Mouse (Mus musculus): Measurements from ENCODE around the gene Dhps.

DNA sequence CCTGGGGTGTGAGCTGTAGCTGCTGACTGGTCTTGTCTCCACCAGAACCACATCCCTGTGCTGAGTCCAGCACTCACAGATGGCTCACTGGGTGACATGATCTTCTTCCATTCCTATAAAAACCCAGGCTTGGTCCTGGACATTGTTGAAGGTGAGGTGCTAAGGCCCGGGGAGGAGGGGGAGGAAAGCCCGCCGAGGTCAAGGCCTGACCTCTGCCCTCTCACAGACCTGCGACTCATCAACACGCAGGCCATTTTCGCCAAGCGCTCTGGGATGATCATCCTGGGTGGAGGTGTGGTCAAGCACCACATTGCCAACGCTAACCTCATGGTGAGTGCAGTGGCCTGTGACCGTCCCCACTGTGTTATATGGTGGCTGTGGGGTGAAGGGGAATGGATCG, 2.6 kb downstream of the Dhps start:
- TF ChIP-seq EP300 (IDR thresholded peaks at IDR 0.05; ENCODE audit: low read length) (no peak), CTCF (conservative IDR thresholded peaks at IDR 0.05 in 1 of 2, IDR thresholded peaks at IDR 0.05 in 1 of 2; ENCODE audit: low read depth in 2 of 2, low read length in 2 of 2) (no peak), MEF2A (IDR thresholded peaks at IDR 0.05; ENCODE audit: borderline replicate concordance, low read depth, low read length) (no peak), TCF12 (IDR thresholded peaks at IDR 0.05; ENCODE audit: low read depth, low read length) (no peak), KAT2A (IDR thresholded peaks at IDR 0.05; ENCODE audit: insufficient replicate concordance, low read length) (no peak), POLR2A (IDR thresholded peaks at IDR 0.05; ENCODE audit: low read depth, low read length) (no peak; the same call in 1 of the 2 replicates), PAX5 (IDR thresholded peaks at IDR 0.05; ENCODE audit: low read length) (no peak), ZKSCAN1 (IDR thresholded peaks at IDR 0.05; ENCODE audit: borderline replicate concordance, low read depth, low read length) (no peak), HCFC1 (IDR thresholded peaks at IDR 0.05; ENCODE audit: low read depth, low read length) (no peak), MAX (IDR thresholded peaks at IDR 0.05; ENCODE audit: low read length) (no peak)
